Mouse (Mus musculus): ENCODE measurements at regions not wholly inside any gene's neighbourhood (a gene's known extent, or its start where the extent isn't known, plus 50 kb on each side); places are given as distances from the start of the nearest gene placed in this dataset.

DNA sequence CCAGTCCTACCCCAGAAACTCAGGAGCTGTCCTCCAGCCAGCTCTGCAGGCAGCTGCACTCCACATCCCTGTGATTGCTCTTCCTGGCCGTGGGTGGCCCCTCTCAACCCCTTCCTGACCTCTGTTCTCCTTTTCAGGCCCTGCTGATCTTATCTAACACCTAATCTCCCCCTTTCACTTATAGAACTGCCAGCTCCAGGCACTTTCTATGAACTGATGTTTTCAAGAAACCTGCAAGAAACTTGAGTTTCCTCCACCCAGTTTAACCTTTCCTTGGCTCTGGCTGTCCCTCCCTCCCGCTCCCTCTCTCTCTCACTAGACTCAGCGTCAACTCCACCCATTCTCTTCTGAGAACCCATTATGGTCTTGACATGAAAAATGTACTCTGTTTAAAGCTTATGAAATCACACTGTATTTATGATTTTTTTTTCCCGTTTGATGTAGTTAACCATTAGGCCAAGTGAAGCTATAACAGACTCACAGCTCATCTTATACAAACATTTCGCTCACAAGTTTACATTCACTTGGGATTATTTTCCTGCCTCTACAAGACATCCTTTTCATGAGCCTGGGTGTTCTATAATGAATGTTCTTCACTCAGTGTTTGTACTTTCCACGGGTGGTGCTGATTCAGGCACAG, 279.8 kb upstream of the Foxq1 start:
- TF ChIP-seq CTCF (IDR thresholded peaks at IDR 0.05; ENCODE audit: low read depth): no peak
- TF ChIP-seq EP300 (IDR thresholded peaks at IDR 0.05; ENCODE audit: low read depth): no peak

All from liver, postnatal 0 days (tissue).